26 mouse cellular contexts compared by ENCODE assay signal in the genomic region with DNA sequence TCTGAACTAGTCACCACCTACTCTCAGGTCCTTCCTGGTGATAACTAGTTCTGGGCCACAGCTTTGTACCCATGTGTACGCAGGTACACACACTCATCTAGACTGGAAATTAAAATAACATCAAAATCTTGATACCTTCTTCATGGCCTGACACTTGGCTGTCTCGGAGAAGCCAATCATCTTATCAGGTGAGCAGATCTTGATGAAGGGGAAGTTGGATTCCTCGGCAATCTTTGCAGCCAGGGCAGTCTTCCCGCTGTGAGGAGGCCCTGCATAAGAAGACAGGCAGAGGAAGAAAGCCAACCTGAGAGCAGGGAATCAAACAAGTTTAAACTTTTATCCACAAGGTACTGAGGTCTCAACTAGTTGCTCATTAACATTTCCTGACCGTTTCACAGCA.
DNase-seq lines count a peak whose midpoint lies in the region; ATAC-seq and TF ChIP-seq lines count a peak whose summit lies in the region.
"Had no signal": no experiment of that assay in that cellular context is flagged by ENCODE, and none has a peak within 500 bp of the region (broad histone marks: within the 10 kb centered on the region; RNA-seq: fewer than 3 reads in every experiment).

No protein-coding gene starts in this region.

- no peak overlapping the region for H3K4me3 ChIP-seq in heart, embryonic 10.5 days
- H3K4me3 ChIP-seq in heart, embryonic 11.5 days (ENCODE audit: low read depth, low read length) = no peak overlapping the region
- H3K4me3 ChIP-seq in kidney, embryonic 15.5 days (replicated peaks) = no peak overlapping the region
- H3K4me3 ChIP-seq in MEL (ENCODE audit: control insufficient read depth in 1 of 2, insufficient read depth in 1 of 2, low read depth in 2 of 2, low read length in 2 of 2) = no peak overlapping the region
- H3K4me3 ChIP-seq: embryonic facial prominence, embryonic 13.5 days; embryonic facial prominence, embryonic 15.5 days; erythroblast, embryonic 14.5 days; forebrain, embryonic 10.5 days; forebrain, embryonic 12.5 days had no signal

- TF ChIP-seq POLR2A in MEL (IDR thresholded peaks at IDR 0.05; ENCODE audit: control insufficient read depth in 1 of 2, insufficient read depth in 1 of 2, low read depth in 1 of 2, low read length in 2 of 2, poor library complexity in 1 of 2) = no peak

- peak; percentile 9 to 20; a peak in 2 of 4 replicates for TF ChIP-seq EP300 in MEL (IDR thresholded peaks at IDR 0.05; ENCODE audit: low read depth in 1 of 2, low read length in 2 of 2)

- no peaks in the 10 kb centered on the region for H3K79me2 ChIP-seq in MEL (ENCODE audit: control insufficient read depth, insufficient read depth, low read length, poor library complexity)

- peak; percentile 6 for DNase-seq in heart, embryonic 10.5 days (ENCODE audit: low spot score)
- peak; percentile 6 to 7 for DNase-seq in kidney, adult 8-10 months
- peak; percentile 57 for DNase-seq in MEL (ENCODE audit: low read depth, low spot score)
- DNase-seq: adrenal gland, adult 2 months; adrenal gland, postnatal 10 days; adrenal gland, postnatal 25 days; B cell, adult 2 months; cerebellum, adult 11 months; cerebellum, adult 18-20 months; cerebellum, adult 8-10 months; cerebellum, adult 9-11 months; cerebellum, postnatal 14 days; cerebellum, postnatal 36 days; embryo, embryonic 11 days had no signal

- TF ChIP-seq CTCF in MEL (IDR thresholded peaks at IDR 0.05 in 2 of 3, conservative IDR thresholded peaks at IDR 0.05 in 1 of 3; ENCODE audit: control insufficient read depth in 1 of 3, insufficient read depth in 1 of 3, low read depth in 2 of 3, low read length in 3 of 3, poor library complexity in 1 of 3, severe bottlenecking in 1 of 3) = no peak

- WGBS in heart, embryonic 10.5 days = 39% methylated on average over 5 of the region's 5 CpGs
- 47% methylated on average over 5 of the region's 5 CpGs for WGBS in heart, embryonic 11.5 days (ENCODE audit: insufficient replicate concordance)
- WGBS in kidney, embryonic 15.5 days = 64% methylated on average over 5 of the region's 5 CpGs

- H3K36me3 ChIP-seq in heart, embryonic 10.5 days = peaks cover 34% of the 10 kb centered on the region
- no peaks in the 10 kb centered on the region for H3K36me3 ChIP-seq in heart, embryonic 11.5 days (ENCODE audit: control insufficient read depth, insufficient read depth, low read length)
- peaks cover 39% of the 10 kb centered on the region for H3K36me3 ChIP-seq in kidney, embryonic 15.5 days
- peaks cover 1 to 26% of the 10 kb centered on the region in 2 experiments for H3K36me3 ChIP-seq in MEL (ENCODE audit: control insufficient read depth in 1 of 2, insufficient read depth in 2 of 2, low read length in 2 of 2)

- no peak for TF ChIP-seq RAD21 in MEL (IDR thresholded peaks at IDR 0.05; ENCODE audit: low read depth, low read length)

- no peak overlapping the region for H3K27ac ChIP-seq in heart, embryonic 10.5 days
- no peak overlapping the region for H3K27ac ChIP-seq in heart, embryonic 11.5 days (ENCODE audit: low read depth, low read length)
- H3K27ac ChIP-seq in kidney, embryonic 15.5 days = no peak overlapping the region
- no peak overlapping the region for H3K27ac ChIP-seq in MEL (ENCODE audit: control insufficient read depth, low read depth, low read length)
- H3K27ac ChIP-seq: embryonic facial prominence, embryonic 13.5 days; embryonic facial prominence, embryonic 15.5 days; forebrain, embryonic 12.5 days had no signal

- H3K27me3 ChIP-seq in heart, embryonic 10.5 days (ENCODE audit: insufficient read depth, poor library complexity, severe bottlenecking) = no peaks in the 10 kb centered on the region
- H3K27me3 ChIP-seq in heart, embryonic 11.5 days (ENCODE audit: control insufficient read depth, insufficient read depth, low read length) = no peaks in the 10 kb centered on the region
- no peaks in the 10 kb centered on the region for H3K27me3 ChIP-seq in kidney, embryonic 15.5 days
- H3K27me3 ChIP-seq in MEL (ENCODE audit: control insufficient read depth in 1 of 2, insufficient read depth in 2 of 2, low read length in 2 of 2) = no peaks in the 10 kb centered on the region
- H3K27me3 ChIP-seq: CH12.LX; embryonic facial prominence, embryonic 13.5 days; embryonic facial prominence, embryonic 15.5 days had no signal

- ATAC-seq in heart, embryonic 11.5 days (replicated peaks; ENCODE audit: insufficient number of reproducible peaks, low FRiP score, low TSS enrichment) = no peak
- no peak for ATAC-seq in kidney, embryonic 15.5 days (replicated peaks; ENCODE audit: low FRiP score)
- ATAC-seq: CD4-positive, CD25-positive, alpha-beta regulatory T cell, adult 4 months; forebrain, embryonic 14.5 days; forebrain, embryonic 16.5 days had no signal

- H3K4me1 ChIP-seq in heart, embryonic 10.5 days = 0 out of 2 replicates have a peak, but pooled peaks cover under 1% of the 10 kb centered on the region
- H3K4me1 ChIP-seq in heart, embryonic 11.5 days (ENCODE audit: control insufficient read depth, insufficient read depth, low read length) = no peaks in the 10 kb centered on the region
- H3K4me1 ChIP-seq in kidney, embryonic 15.5 days = 0 out of 2 replicates have a peak, but pooled peaks cover 3% of the 10 kb centered on the region
- H3K4me1 ChIP-seq in MEL (ENCODE audit: control insufficient read depth in 1 of 2, insufficient read depth in 2 of 2, low read length in 2 of 2) = peaks cover 17 to 23% of the 10 kb centered on the region in 2 experiments

- H3K9me3 ChIP-seq in heart, embryonic 10.5 days = no peaks in the 10 kb centered on the region
- no peaks in the 10 kb centered on the region for H3K9me3 ChIP-seq in heart, embryonic 11.5 days (replicated peaks; ENCODE audit: control insufficient read depth, low read length)
- no peaks in the 10 kb centered on the region for H3K9me3 ChIP-seq in kidney, embryonic 15.5 days (replicated peaks)
- H3K9me3 ChIP-seq in MEL (replicated peaks; ENCODE audit: insufficient read depth, low read length) = no peaks in the 10 kb centered on the region
- H3K9me3 ChIP-seq: embryonic facial prominence, embryonic 13.5 days; embryonic facial prominence, embryonic 15.5 days; forebrain, embryonic 10.5 days; forebrain, embryonic 12.5 days; G1E had no signal

- no peak overlapping the region for H3K9ac ChIP-seq in heart, embryonic 11.5 days (ENCODE audit: low read depth, low read length)
- no peak overlapping the region for H3K9ac ChIP-seq in kidney, embryonic 15.5 days
- no peak overlapping the region for H3K9ac ChIP-seq in MEL (ENCODE audit: control insufficient read depth, low read depth, low read length, poor library complexity, severe bottlenecking)
- H3K9ac ChIP-seq: embryonic facial prominence, embryonic 13.5 days; embryonic facial prominence, embryonic 15.5 days; forebrain, embryonic 12.5 days had no signal

- no peak overlapping the region for H3K4me2 ChIP-seq in heart, embryonic 11.5 days
- H3K4me2 ChIP-seq in kidney, embryonic 15.5 days = no peak overlapping the region
- H3K4me2 ChIP-seq: embryonic facial prominence, embryonic 13.5 days; embryonic facial prominence, embryonic 15.5 days; forebrain, embryonic 12.5 days had no signal

TF ChIP-seq in MEL, 35 proteins besides CTCF, POLR2A, EP300 and RAD21:
- TF ChIP-seq RCOR1 (IDR thresholded peaks at IDR 0.05; ENCODE audit: low read depth, low read length) (0 out of 2 replicates have a peak, but pooled peaks have one; percentile 53), GATA1 (IDR thresholded peaks at IDR 0.05; ENCODE audit: low read depth, low read length) (peak; percentile 96), CHD1 (IDR thresholded peaks at IDR 0.05; ENCODE audit: low read depth, low read length) (no peak)

Comparison
In these comparisons a context has a peak if more than half of its experiments do, and no peak if none do; other contexts are left out.
1. DNase-seq: peak in every context shown above with its lines; median percentile 57 in MEL; 6 in kidney, adult 8-10 months; 6 in heart, embryonic 10.5 days.